Mouse (Mus musculus): ENCODE data around the gene Ccdc30.

GRCm38 (mm10) chr4:119297361-119297760 is 118.0 kb downstream of the Ccdc30 start:
- TF ChIP-seq POLR2A (IDR thresholded peaks at IDR 0.05; ENCODE audit: insufficient read depth, low read depth, low read length) (no peak), CTCF (IDR thresholded peaks at IDR 0.05) (no peak), EP300 (IDR thresholded peaks at IDR 0.05; ENCODE audit: insufficient read depth, low read depth, low read length) (no peak)
